Mouse (Mus musculus) gastrocnemius, postnatal 36 days (tissue): ENCODE measurements around the gene Srgap3. TPM values are rescaled to one million over a fixed set of nuclear protein-coding genes. Genes with fewer than 3 reads are reported as not detected.

Experiments
- DNase-seq, 2 experiments: peaks; one replicate each; pipeline ENCODE4 v3.0.0; 2022
- intact Hi-C: fragments of 180-260 bp; cut with DNase I; formaldehyde crosslinking; loops from one replicate; pipeline ENCODE4 v1.15.1; 2025
- total RNA-seq, 2 experiments: library from RNA; stranded (reverse); gene quantifications; 2 replicates each; pipeline ENCODE4 v1.2.3; 2021

Gene Srgap3
- total RNA-seq, 2 experiments from 2014 or later = 1.2 to 1.3 TPM

DNA sequence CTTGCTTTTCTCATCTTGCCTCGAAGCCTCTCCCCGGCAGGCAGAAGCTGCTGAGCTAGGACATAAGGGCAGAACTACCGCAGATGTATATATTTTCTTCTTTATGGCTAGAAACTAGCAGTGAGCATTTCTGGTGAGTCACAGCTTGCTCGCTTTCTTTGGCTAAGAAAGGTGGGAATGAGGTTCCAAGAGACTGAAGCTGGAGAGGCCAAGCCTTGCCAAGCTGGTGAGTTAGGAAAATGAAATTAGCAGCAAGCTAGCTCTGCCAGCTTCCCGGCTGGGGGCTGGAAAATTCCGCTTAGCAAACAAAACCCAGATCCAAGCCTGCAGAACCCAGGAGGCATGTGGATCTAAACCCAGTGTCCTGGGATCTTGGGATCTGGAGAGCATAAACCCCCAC lies 124.0 kb downstream of the Srgap3 start:
- DNase-seq = no peak
- intact Hi-C loops = no loop called here

DNA sequence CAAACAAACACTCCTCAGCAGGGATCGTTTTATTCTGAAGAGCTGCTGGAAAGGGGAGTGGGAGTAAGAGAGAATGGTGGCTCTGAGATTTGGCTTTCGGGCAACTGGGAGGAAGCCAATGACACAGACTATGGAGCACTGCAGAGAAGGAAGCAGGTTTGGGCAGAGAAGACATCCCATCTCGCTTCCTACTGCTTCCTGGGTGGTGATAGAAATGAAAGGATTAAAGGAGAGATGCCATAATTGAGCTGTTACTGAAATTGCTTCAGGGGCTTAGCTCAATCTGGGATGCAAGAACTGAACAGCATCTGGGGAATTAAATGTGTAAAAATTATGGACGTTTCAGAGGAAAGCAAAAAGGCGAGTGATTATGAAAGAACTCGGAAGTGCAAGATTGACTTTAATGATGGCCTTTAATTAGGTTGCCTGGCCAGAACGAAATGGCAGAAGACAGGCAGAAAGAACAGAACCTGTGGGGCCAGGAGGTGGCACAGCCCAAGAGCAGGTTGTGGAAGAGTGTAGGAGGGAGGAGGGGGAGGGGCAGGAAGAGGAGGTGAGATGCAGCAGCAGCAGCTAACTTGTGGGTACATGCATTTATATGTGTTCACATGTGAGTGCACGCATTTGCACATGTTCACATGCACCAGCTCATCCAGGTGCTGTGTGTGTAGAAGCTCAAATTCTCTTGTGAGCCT lies 126.6 kb downstream of the Srgap3 start:
- intact Hi-C loops = no loop called here
- DNase-seq = no peak

DNA sequence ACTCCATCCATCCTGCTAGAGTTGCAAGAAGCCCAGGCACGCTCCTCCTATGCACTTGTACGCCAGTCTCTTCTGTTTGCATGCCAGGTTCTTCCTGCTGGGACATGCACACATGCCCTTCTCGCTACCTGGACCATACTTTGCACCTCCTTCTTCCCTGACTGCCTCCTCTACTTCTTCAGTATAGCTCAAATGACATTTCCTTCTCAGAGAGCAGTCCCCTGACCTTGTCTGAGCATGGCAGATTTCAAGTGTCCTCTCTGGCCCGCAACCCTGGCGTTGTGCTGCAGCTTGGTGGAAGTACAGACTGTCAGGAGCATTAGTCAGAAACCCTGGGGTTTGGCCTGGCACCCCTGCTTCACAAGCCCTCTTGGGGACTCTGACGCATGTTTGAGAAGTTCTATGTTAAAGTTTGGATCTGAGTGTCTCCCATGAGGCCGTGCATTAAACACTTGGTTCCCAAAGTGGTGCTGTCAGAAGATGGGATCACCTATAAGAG lies 128.6 kb downstream of the Srgap3 start:
- no peak for DNase-seq
- intact Hi-C loops = no loop called here

DNA sequence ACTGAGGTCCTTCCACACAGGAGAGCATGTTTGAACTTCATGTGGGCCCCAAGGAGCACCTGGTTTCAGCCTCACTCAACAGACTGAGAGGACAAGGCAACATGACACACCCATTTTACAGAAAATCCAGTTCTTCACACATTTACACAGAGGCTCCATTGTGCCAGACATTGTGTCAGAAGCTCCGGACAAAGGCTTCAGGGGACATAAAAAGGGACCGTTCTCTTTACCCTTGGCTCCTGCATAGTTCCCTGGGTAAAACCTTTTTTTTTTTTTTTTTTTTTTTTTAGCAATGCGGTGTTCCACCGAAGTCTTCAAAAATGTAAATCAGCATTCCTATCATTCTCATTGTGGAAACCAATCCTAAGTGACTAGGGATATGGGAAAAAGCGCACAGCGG lies 131.5 kb downstream of the Srgap3 start:
- intact Hi-C loops = no loop called here
- DNase-seq = no peak

DNA sequence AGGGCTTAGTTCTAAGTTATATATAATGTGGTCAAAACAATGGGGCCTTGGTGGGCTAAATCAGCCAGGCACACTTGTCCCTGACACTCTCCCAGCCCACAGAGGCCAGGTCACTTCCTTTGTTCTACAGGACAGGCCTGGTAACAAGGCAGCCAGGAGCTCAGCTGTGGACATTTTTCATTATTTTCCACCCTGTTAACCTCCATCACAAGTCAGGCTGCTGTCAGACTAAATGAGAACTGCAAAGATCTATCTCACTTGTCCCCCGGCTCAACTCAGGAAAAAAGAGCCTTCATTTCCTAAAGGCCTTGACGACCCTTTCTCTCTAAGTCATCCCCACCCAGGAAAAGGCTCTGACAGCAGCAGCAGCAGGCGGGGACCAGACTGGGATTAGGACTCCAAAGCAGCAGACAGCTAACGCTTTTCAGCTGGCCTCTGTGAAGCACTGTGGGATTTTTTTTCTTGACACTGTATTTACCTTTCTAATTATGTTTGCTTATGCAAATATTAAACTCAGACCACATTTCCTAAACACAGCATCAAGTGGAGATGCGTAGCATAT lies 132.5 kb downstream of the Srgap3 start:
- no peak for DNase-seq
- intact Hi-C loops = no loop called here

DNA sequence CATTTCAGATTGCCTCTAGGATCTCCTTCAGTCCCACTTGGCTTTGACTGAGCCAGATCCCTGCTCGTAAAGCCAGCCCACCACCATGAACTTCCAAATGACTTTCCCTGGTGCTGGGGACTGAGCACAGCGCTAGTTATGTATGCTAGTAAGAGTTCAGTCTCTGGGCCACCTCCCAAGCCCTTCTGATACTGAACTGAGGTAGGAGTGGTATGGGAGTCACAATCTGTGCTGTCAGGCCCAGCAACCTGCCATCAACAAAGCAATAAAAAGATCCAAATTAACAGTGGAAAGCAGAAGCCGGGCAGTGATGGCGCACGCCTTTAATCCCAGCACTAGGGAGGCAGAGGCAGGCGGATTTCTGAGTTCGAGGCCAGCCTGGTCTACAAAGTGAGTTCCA lies 134.2 kb downstream of the Srgap3 start:
- intact Hi-C loops = no loop called here
- DNase-seq = no peak

DNA sequence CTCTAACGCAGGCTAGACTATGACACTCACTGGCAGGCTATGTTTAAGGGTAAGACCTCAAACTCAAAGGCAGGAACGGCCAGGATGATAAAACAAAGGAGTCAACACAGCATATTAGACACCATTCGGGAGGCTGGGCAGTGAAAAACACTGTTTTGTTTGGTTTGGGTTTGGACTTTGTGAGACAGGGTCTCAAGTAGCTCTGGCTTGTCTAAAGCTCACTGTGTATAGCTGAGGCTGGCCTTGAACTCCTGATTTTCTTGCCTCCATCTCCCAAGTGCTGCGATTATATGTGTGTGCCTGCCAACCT lies 136.6 kb downstream of the Srgap3 start:
- intact Hi-C loops = no loop called here
- DNase-seq = no peak

DNA sequence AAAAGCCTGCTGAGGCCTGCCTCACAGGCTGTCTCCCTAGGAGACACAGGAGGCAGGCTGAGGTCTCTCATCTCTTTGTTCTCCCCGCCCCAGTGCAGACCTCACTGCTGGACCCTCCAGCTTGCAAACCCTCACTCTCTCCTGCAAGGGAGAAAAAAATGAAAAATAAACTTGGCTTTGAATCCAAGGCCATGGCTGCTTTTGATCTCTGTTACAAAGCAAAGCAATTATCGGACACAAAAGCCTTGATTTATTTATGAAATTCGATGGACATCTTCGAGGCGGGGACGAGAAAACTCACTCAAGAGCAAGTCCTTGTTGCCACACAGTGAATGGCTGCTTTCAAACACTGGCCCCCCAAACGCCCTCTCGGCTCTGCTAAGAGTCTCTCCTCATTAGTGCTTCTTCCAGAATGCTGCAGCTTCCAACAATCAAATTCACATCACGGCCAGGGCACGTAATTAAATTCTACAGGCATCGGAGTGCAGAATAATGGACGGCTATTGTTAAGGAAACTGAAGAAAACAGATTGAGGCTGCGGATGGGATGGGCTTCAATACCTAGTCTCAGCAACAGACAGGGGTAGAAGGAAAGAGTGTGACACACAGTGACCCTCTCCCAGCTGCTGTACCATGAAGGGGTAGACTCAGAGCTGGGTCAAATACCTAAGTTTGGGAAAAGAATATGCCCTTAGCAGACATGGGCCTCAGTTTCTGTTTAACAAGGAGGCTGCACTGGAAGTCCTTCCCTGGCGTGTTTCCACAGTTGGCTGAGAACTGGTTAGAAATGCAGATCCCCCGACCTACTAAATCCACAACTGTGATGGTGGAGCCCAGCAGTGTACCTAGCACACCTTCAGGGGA lies 137.2 kb downstream of the Srgap3 start:
- intact Hi-C loops = no loop called here

DNA sequence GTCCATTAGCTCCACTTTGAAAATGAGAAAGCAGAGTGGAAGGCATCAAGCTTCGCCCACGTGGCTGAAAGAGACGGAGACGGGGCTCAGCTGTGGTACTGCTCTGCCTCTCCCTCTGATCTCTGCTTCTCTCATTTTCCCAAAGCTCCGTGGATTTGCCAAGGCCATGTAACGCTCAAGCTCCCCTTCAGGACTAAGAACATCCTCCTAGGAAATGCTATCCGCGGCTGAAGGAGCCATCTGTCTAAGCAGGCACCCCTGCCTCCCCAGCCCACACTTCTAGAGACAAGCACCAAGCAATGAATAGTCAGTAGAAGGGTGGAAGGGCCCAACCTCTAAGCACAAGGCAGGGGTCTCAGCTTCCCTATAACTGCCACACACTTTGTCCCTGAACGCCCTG lies 138.3 kb downstream of the Srgap3 start:
- intact Hi-C loops = no loop called here
- DNase-seq = no peak

More for the DNA sequence above, 137.2 kb downstream of the Srgap3 start:
- DNase-seq = no peak

DNA sequence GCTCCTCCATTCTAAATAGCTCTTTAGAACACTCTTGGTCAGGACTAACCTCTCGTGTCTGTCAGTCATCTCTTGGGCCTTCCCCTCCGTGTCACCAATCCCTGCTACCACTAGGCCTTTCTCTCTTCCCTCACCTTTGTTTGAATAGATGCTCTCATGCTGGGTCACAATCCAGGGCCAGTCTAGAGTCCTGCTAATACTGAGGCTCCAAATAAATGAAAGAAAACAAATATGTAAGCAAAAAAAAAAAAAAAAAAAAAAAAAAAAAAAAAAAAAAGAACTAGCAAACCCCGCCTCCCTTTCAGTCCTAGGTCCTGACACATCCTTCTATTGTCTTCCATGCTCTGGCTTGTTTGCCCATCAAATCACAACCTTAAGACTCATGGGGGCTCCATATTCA lies 145.1 kb downstream of the Srgap3 start:
- intact Hi-C loops = no loop called here
- DNase-seq = no peak

DNA sequence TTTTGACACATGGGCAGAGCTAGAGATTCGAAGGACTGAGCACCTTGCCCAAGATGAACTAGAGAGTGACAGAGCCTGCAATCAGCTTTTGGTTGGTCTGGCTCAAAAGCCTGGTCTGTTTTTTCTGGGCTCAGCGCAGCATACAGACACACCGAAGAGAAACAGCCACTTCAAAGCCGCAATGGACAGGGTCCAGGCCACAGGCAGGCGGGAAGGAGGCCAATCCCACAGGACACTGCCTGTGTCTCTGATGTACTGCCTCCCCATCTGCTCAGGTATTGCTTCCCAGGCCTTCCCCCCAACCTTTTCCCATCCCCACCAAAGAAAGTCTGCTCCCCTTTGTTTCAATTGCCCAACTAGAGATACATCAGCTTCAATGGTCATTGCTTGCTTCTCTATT lies 148.7 kb downstream of the Srgap3 start:
- intact Hi-C loops = no loop called here
- no peak for DNase-seq

DNA sequence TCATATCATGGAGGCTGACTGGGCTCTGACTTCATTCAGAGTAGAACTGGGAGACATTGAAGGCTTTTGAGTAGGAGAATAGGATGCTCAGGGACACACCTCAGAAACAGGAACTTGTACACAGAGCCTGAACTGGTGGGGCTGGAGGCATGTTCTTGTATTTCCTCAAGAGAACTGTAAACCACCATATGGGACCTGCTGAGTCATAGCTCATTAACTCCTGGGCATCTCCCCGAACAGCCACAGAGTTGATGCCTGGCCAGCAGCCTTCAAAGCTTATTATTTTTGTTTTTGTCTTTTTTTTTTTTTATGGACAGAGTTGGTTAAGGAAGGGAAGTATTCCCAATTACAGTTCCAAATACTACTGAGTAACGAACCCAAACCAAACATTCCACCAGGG lies 150.5 kb downstream of the Srgap3 start:
- intact Hi-C loops = no loop called here
- DNase-seq = no peak

DNA sequence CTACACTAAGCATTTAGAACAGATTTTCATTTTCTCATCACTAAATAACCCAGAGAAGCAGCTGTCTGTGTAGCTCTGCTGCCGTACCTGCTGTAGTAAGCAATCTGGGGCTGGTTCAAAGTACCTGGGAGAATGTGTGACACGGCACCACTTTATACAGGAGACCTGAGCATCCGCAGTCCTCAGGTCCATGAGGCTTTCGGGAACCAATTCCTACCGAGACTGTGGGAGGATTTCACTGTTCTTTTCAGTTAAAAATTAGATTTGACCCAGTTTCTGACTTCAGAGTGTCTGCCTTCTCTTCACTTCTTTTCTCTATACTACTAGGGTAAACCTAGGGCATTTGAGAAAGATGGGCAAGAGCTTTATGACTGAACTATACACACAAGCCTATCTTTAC lies 153.2 kb downstream of the Srgap3 start:
- intact Hi-C loops = no loop called here
- DNase-seq = no peak

DNA sequence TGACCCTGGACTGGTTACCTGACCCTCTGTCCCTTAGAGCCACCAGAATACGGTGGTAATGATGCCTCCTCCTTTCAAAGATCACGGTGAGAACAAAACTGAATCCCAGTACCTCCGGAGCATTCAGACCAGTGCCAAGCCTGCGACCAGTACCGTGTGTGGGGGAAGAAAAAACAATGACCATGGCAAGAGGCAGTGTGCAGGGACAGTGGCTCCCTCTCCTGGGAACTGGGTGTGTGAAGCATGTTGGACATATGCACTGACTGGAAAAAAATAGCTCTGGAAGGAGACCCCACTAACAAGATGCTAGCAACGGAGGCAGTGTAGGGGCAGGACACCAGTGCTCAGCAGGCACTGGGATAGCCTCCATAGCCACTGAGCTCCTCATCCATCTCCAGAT lies 157.2 kb downstream of the Srgap3 start:
- intact Hi-C loops = no loop called here
- no peak for DNase-seq

DNA sequence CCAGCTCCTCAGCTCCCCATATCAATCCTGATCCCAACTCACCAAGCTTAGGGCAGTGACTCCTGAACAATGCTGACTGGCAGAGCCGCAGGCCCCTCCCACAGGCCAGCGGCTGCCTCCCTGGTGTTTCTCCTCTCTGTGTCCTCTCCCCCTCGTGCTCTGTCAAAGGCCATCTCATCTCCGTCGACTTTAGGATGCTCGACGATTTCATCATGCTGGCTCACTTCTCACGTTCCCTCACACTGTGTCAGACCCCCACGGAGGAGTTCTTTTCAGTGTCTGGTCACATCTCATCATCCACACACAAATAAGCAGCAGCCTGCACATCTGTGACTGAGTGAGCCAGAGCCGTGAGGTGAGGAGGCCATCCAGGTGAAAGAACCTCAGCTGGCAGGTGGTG lies 158.4 kb downstream of the Srgap3 start:
- DNase-seq = no peak
- intact Hi-C loops = no loop called here

DNA sequence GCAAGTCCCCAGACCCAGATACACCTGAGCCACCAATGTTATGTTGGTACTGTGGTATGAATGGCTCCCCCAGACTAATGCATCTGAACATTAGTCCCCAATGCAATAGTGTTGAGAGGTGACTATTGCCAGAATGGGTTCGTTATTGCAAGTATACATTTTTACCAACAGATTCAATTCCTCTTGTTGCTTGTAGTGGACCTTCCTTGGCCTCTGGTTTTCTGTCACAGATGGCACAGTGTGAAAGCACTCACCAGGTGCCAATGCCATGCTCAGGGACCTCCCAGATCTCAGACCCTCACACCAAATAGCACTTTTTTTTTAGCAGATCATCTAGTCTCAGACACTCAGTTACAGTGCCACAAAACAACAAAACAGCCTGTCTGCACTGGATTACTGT lies 158.9 kb downstream of the Srgap3 start:
- intact Hi-C loops = no loop called here
- no peak for DNase-seq

DNA sequence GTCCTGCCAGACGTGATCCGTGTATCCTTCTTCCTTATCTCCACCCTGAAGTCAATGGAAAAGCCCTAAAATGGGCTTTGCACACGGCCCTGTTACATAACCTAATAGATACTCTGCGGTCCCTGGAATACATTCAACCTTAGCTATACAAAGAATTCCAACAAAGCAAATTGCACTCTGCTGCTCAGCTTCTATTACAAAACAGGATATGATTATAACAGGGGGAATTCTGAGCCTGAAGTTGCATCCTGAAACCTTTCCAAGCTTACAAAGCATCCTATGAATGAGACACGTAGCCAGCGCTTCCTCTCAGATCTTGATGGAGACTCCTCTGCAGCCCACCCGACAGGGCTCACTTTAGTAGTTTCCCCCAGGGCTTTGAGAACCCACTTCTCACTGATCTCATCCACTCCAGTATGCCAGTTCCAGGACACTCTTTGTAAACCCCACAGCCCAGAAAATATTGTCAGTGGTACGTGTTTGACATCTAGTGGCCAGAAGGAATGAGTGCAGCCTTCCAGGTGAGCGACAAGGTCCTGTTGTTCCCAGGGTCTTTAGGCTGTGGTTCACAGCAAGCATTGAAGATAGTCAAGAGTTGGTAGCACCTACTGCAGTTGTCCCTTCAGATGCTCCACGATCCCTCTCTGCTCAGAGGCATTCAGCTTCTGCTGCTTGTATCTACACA lies 165.5 kb downstream of the Srgap3 start:
- no peak for DNase-seq
- intact Hi-C loops = no loop called here

DNA sequence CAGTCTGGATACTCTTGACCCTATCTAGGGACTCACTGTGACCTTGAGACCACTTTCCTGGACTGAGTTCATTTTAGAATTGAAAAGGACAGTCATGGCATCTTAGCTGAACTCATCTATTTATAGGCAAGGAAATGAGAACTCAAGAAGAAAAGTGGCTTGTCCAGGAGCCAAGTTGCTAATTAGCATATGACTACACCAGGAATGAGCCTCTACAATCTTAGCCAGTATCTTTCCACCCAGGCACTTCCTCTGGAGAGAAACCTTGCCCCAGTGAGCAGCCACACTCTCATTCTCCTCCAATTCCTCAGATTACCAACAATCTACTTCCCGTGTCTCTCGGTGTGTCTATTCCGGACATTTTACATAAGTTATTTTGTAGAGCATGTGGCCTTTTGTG lies 168.9 kb downstream of the Srgap3 start:
- no peak for DNase-seq
- intact Hi-C loops = no loop called here

DNA sequence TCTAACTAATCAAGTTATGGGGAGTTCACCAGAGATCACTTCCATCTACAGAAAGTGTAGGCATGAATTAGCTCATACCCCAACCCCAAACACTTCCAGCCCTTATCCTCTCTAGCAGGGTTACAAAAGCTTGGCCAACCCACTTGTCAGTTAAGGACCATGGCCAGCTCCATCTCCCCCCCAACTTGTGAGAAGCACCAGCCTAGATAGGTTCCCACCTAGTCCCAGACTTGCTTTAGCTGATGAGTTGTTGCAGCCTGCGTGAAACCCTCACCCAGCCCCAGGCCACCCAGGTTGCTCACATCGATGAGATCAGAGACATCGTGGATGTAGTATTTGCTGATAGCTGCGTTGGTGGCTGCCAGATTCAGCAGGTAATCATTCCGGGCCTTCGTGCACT lies 170.3 kb downstream of the Srgap3 start:
- DNase-seq = no peak
- intact Hi-C loops = no loop called here

DNA sequence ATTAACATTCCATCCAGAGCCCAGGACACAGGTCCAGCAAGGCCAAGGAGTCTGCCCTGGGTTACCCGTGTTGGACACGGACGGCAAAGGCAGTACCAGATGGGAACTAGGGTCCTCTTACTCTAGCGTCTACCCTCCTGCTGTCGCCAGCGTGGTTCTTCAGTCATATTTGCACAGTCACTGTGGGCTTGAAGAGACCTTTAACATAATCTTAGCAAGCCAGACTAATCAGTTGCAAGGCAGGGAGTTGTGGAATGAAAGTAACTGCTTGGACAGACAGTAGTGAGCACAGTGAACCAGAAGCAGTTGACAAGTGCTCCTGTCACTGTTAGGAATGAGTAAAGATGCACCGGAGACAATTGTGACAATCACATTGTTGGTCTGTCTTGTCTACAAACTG lies 173.3 kb downstream of the Srgap3 start:
- intact Hi-C loops = no loop called here
- DNase-seq = no peak

DNA sequence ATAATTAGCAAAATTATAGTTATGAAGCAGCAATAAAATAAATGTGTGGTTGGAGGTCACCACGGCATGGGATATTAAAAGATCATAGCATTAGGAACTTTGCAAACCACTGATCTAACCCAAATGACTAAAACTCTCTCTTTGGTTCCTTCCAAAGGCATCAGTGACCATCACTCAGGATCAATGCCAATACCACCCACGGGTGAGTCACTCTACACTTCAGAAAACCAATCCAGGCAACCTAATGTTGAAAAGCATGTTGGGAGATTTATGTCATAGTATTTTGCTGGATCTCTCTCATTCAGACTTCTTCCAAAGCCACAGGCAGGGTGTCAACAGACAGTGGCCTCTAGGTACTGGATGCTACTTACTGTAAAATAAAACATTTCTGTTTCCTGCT lies 176.1 kb downstream of the Srgap3 start:
- intact Hi-C loops = no loop called here
- no peak for DNase-seq
